Mouse (Mus musculus): ENCODE data around the gene Olfr819. TPM values are rescaled to one million over a fixed set of nuclear protein-coding genes. Genes with fewer than 3 reads are reported as not detected.
"Not testable (repeated sequence)": the region's sequence is repeated elsewhere in the genome, so short reads cannot be mapped to it uniquely, and the experiment has no call there.

The Olfr819 gene
- not detected in 2 replicates for polyA plus RNA-seq (2015; fragmentation: Nextera tagmentation; extraction: Ambion mirVana)

DNA sequence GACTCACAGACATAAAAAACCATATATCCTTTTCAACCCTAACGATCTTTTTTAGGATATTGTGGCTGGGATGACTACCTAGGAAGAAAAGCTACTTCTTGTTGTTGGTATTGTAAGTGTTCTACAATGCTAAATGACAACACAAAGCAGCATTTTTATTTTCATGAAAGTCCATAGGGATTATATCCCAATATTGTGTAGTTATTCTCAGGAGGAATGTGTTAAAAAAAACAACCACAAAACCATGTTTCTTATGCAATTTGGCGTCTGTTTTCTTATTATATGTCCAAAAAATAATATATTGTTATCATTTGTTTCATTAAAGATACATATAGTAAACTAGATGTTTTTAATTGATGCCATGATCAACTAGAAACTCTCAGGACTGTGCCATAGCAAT lies at the start of gene Olfr819:
Gene Olfr819 (minus strand): TSS at position 101 of the 400 bp plus-strand sequence.
- 87% methylated on average over 2 of the region's 2 CpGs for WGBS
- not testable (repeated sequence) for H3K4me2 ChIP-seq; H3K27ac ChIP-seq; H3K27me3 ChIP-seq; H3K4me1 ChIP-seq (replicated peaks); H3K36me3 ChIP-seq; H3K4me3 ChIP-seq; H3K9ac ChIP-seq; H3K9me3 ChIP-seq; ATAC-seq (ENCODE audit: low FRiP score)

DNA sequence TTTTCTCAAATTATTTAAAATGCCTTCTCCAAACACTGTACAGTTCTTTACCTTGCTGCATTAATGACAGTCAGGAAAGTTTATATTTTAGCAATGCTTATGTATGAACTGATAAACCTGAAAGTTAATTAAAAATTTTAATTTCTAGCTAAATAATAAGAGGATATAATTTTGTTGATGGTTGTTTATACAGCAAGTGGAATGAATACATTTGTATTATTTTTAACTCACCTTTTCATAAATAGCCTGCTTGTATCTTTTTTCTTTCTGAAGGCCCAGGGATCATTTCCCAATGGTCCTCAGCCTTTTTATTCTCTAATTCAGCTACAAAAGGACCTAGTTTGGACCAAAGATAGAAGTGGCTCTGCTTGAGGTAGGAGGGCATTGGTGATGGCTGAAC lies 45.3 kb upstream of the Olfr819 start, which contains the start of gene Olfr820:
Gene Olfr820 (plus strand): TSS at position 301 of the 400 bp plus-strand sequence.
- H3K4me3 ChIP-seq = no peak within 1 kb of the TSS
- H3K4me2 ChIP-seq = no peak within 1 kb of the TSS
- no peak within 1 kb of the TSS for H3K27ac ChIP-seq
- no peak within 1 kb of the TSS for H3K9ac ChIP-seq
- H3K27me3 ChIP-seq = no peaks in the 10 kb centered on the region
- ATAC-seq (ENCODE audit: low FRiP score) = no peak
- H3K4me1 ChIP-seq (replicated peaks) = no peaks in the 10 kb centered on the region
- H3K9me3 ChIP-seq = no peaks in the 10 kb centered on the region
- no peaks in the 10 kb centered on the region for H3K36me3 ChIP-seq

GRCm38 (mm10) chr10:130005366-130005765 lies 38.3 kb upstream of the Olfr819 start:
- H3K4me3 ChIP-seq; H3K4me2 ChIP-seq; H3K9me3 ChIP-seq; H3K4me1 ChIP-seq (replicated peaks); ATAC-seq (ENCODE audit: low FRiP score); H3K27ac ChIP-seq; H3K36me3 ChIP-seq; H3K27me3 ChIP-seq; H3K9ac ChIP-seq: not testable (repeated sequence)
- WGBS = 85% methylated on average over 4 of the region's 4 CpGs

DNA sequence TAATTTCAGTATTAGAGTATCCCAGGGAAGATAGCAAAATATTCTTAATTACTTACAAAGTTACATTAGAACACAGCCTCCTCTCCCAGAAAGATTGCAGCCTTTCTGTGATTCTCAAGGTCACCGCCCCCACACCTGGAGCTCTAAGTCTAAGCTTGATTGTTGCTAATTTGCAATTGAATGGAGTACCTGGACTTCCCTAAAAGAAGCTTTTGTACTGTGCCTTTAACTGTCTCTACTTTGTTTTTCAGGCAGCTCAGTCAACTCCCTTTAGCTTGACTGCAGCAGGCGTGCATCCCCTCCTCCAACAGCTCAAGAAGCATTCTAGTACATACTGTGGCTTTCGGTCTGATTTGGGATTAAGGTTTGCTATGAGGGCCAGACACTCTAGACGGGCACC lies 37.0 kb upstream of the Olfr819 start:
- H3K27me3 ChIP-seq; H3K36me3 ChIP-seq; H3K27ac ChIP-seq; H3K9me3 ChIP-seq; H3K9ac ChIP-seq; H3K4me2 ChIP-seq; H3K4me3 ChIP-seq; H3K4me1 ChIP-seq (replicated peaks); ATAC-seq (ENCODE audit: low FRiP score): not testable (repeated sequence)
- 88% methylated on average over 4 of the region's 4 CpGs for WGBS

DNA sequence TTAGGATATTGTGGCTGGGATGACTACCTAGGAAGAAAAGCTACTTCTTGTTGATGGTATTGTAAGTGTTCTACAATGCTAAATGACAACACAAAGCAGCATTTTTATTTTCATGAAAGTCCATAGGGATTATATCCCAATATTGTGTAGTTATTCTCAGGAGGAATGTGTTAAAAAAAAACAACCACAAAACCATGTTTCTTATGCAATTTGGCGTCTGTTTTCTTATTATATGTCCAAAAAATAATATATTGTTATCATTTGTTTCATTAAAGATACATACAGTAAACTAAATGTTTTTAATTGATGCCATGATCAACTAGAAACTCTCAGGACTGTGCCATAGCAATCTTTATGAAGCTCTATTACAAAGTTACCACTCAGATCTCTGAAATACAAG lies 17.9 kb upstream of the Olfr819 start, which contains the start of gene Gm10310:
Gene Gm10310 (minus strand): TSS at position 101 of the 400 bp plus-strand sequence.
- not testable (repeated sequence) for H3K4me2 ChIP-seq; H3K9ac ChIP-seq; H3K36me3 ChIP-seq; H3K9me3 ChIP-seq; H3K27ac ChIP-seq; H3K27me3 ChIP-seq; ATAC-seq (ENCODE audit: low FRiP score); H3K4me1 ChIP-seq (replicated peaks); H3K4me3 ChIP-seq
- WGBS = no CpG with 5 or more reads among the region's 1 CpGs

- H3K4me2 ChIP-seq; H3K27me3 ChIP-seq; H3K9ac ChIP-seq; H3K9me3 ChIP-seq; ATAC-seq (ENCODE audit: low FRiP score); H3K36me3 ChIP-seq; H3K4me3 ChIP-seq; H3K27ac ChIP-seq; H3K4me1 ChIP-seq (replicated peaks): not testable (repeated sequence)
- no CpG with 5 or more reads among the region's 3 CpGs for WGBS
These were observed 14.8 kb upstream of the Olfr819 start for GRCm38 (mm10) chr10:129981867-129982266.

- no CpG with 5 or more reads among the region's 2 CpGs for WGBS
- not testable (repeated sequence) for H3K9me3 ChIP-seq; H3K9ac ChIP-seq; ATAC-seq (ENCODE audit: low FRiP score); H3K4me2 ChIP-seq; H3K4me1 ChIP-seq (replicated peaks); H3K4me3 ChIP-seq; H3K27ac ChIP-seq; H3K27me3 ChIP-seq; H3K36me3 ChIP-seq
These were observed 9.0 kb upstream of the Olfr819 start, which contains the start of gene Olfr247 for GRCm38 (mm10) chr10:129976040-129976439. Gene Olfr247, minus strand, starts transcription at chr10:129976140.

DNA sequence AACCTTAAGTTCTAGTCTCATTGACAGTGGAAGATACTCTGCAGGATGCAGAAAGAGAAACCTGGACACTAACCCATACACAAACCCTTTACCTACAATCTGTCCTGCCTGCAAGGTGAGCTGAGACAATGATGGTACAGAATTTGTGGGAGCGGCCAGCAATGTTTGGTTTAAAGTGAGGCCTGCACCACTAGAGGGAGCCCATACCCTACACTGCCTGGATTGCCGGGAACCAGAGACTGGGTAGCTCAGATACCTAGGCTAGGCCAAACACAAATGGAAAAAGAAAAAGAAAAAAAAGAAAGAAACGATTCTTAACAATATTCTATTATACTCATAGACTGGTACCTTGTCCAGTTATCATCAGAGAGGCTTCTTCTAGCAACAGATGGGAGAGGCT lies 5.9 kb upstream of the Olfr819 start:
- not testable (repeated sequence) for H3K4me2 ChIP-seq; H3K27ac ChIP-seq; H3K4me1 ChIP-seq (replicated peaks); ATAC-seq (ENCODE audit: low FRiP score); H3K9ac ChIP-seq; H3K4me3 ChIP-seq; H3K36me3 ChIP-seq; H3K9me3 ChIP-seq; H3K27me3 ChIP-seq
- no CpG with 5 or more reads among the region's 3 CpGs for WGBS

DNA sequence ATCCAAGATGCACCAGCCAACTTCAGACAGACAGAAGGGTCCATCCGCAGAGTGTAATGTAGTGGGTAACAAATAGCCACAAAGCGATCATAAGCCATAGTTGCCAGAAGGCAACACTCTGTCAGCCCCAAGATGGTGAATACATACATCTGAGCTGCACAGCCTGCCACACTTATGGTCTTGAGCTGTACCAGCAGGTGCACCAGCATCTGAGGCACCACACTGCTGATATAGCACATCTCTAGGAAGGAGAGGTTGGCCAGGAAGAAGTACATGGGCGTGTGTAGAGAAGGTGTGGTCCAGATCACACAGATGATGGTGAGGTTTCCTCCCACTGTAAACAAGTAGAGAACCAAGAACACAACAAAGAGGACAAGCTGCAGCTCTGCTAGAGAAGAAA lies 834 bp downstream of the Olfr819 start:
- not testable (repeated sequence) for H3K9ac ChIP-seq; H3K4me3 ChIP-seq; H3K27me3 ChIP-seq; H3K27ac ChIP-seq; ATAC-seq (ENCODE audit: low FRiP score); H3K36me3 ChIP-seq; H3K4me2 ChIP-seq; H3K4me1 ChIP-seq (replicated peaks); H3K9me3 ChIP-seq
- 100% methylated on average over 2 of the region's 3 CpGs for WGBS

DNA sequence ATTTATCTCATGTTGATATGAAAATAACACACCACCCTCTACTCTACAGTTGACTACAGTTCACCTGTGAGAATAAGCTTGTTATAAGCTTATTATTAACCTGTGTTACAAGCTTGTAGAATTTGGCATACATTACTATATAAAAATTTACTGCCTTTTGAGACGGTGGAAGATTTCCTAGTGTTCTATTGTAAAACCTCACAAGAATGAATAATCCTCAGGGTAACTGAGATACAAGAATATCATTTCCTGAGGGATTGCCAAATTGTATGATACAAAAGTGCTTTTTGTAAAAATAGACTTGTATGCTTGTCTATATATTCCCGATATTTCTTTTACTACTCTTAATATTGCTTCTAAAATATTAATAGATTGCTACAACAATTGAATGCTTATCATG lies 18.1 kb downstream of the Olfr819 start, which contains the start of gene Olfr818:
Gene Olfr818 (minus strand): TSS at position 101 of the 400 bp plus-strand sequence.
- Histone ChIP-seq H3K27me3 (no peaks in the 10 kb centered on the region), H3K4me3 (no peak within 1 kb of the TSS), H3K4me1 (replicated peaks) (no peaks in the 10 kb centered on the region), H3K4me2 (no peak within 1 kb of the TSS), H3K36me3 (no peaks in the 10 kb centered on the region), H3K27ac (no peak within 1 kb of the TSS), H3K9ac (no peak within 1 kb of the TSS), H3K9me3 (no peaks in the 10 kb centered on the region)
- no peak for ATAC-seq (ENCODE audit: low FRiP score)
- 91% methylated on average over 2 of the region's 2 CpGs for WGBS

DNA sequence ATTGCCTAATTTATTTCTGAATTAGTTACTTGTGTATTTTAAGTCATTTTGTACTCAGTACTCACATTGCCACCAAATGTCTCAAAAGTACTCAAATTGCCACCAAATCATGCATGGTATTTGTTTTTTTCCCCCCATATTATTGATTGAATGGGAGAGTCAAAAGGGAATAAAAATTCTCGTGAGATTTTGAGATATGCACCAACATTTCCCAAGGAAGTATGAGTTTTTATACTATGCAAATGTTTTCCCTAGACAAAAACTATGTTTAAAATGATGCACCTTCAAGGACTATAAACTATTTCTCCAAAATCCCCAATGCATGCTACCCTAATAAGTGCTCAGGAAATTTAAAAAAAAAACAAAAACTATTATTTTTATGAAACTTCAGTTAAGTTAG lies 51.6 kb downstream of the Olfr819 start, which contains the start of gene Olfr816:
Gene Olfr816 (minus strand): TSS at position 101 of the 400 bp plus-strand sequence.
- no peaks in the 10 kb centered on the region for H3K27me3 ChIP-seq
- H3K4me1 ChIP-seq (replicated peaks) = no peaks in the 10 kb centered on the region
- ATAC-seq (ENCODE audit: low FRiP score) = no peak
- no peak within 1 kb of the TSS for H3K27ac ChIP-seq
- H3K9me3 ChIP-seq = no peaks in the 10 kb centered on the region
- H3K9ac ChIP-seq = no peak within 1 kb of the TSS
- H3K4me3 ChIP-seq = no peak within 1 kb of the TSS
- H3K4me2 ChIP-seq = no peak within 1 kb of the TSS
- WGBS = 72% methylated on average over 1 of the region's 1 CpGs
- no peaks in the 10 kb centered on the region for H3K36me3 ChIP-seq
